In the genomic region with DNA sequence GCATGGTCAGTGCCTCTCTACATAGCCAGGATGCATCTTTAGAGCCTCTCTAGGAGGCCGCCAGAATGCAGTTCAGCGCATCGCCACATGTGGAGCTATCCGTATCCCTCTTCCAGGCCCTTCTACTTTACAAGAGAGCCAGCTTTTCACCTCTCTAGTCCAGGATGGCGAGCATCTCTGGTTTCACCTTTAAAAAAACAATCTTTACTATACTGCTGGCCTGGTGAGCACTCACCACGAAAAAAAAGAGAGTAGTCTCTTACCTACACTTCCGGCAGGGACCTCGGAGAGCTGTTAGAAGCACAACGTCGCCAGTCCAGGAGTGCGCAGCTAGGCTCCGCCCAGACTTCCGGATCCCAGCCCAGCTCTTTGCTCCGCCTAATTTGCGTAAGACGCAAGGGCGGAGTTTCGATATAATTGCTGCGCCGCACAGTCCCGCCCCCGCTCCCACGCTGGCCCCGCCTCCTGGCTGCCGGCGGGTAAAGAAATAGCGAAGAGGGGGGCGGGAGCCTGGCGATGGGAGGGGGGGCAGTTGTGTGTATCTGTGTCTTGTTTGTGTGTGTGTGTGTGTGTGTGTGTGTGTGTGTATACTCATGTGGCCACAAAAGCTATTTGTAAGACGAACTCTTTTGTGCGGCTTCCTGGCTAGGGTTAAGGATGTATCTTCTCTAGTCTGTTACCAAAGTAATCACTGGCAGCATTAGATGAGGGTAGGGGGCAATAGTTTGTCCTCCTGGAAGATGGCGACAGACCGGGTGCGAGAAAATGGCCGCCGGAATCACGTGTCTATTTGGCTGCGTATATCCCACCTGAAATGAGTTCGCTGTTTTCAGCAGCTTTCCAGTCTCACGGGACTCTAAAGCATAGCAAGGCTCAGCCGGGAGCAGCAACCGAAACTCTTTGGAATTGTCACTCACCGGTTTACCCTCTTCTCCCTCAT, we compare ENCODE assay signal across 8 mouse cellular contexts. TPM values are rescaled to one million over a fixed set of nuclear protein-coding genes. Genes with fewer than 3 reads are reported as not detected.
A peak's percentile ranks its signal among the peaks of the same experiment; 100 is the strongest.
DNase-seq lines count a peak whose midpoint lies in the region; ATAC-seq and TF ChIP-seq lines count a peak whose summit lies in the region.

A gene (minus strand): TSS at position 385 of the 940 bp plus-strand sequence.

- peaks cover 28% of the 10 kb centered on the region for H3K36me3 ChIP-seq in E14TG2a.4 (ENCODE audit: insufficient read depth, low read length)
- 0 out of 2 replicates have a peak, but pooled peaks cover 2% of the 10 kb centered on the region for H3K36me3 ChIP-seq in forebrain, embryonic 12.5 days (replicated peaks)
- 0 out of 2 replicates have a peak, but pooled peaks cover 6% of the 10 kb centered on the region for H3K36me3 ChIP-seq in heart, postnatal 0 days (replicated peaks; ENCODE audit: control insufficient read depth, insufficient read depth, low read length)
- H3K36me3 ChIP-seq in liver, embryonic 16.5 days (ENCODE audit: control insufficient read depth, insufficient read depth): no peaks in the 10 kb centered on the region; the same call in 1 of the 2 replicates
- peaks cover 9% of the 10 kb centered on the region; the same call in 1 of the 2 replicates for H3K36me3 ChIP-seq in neural tube, embryonic 13.5 days
- H3K36me3 ChIP-seq in testis, adult 2 months (ENCODE audit: control insufficient read depth, insufficient read depth, low read length): no peaks in the 10 kb centered on the region

- H3K9me3 ChIP-seq in E14TG2a.4 (ENCODE audit: low read length): no peaks in the 10 kb centered on the region
- H3K9me3 ChIP-seq in forebrain, embryonic 12.5 days: no peaks in the 10 kb centered on the region
- no peaks in the 10 kb centered on the region for H3K9me3 ChIP-seq in heart, postnatal 0 days (replicated peaks; ENCODE audit: control insufficient read depth, low read length)
- no peaks in the 10 kb centered on the region for H3K9me3 ChIP-seq in liver, embryonic 16.5 days (replicated peaks; ENCODE audit: control insufficient read depth, low read length)
- H3K9me3 ChIP-seq in neural tube, embryonic 13.5 days: no peaks in the 10 kb centered on the region

- peaks cover 20% of the 10 kb centered on the region for H3K4me1 ChIP-seq in E14TG2a.4 (replicated peaks; ENCODE audit: low read depth, low read length)
- H3K4me1 ChIP-seq in forebrain, embryonic 12.5 days: peaks cover 4% of the 10 kb centered on the region
- H3K4me1 ChIP-seq in heart, postnatal 0 days (ENCODE audit: control insufficient read depth, insufficient read depth): no peaks in the 10 kb centered on the region
- peaks cover 5% of the 10 kb centered on the region; the same call in 1 of the 2 replicates for H3K4me1 ChIP-seq in liver, embryonic 16.5 days (ENCODE audit: control insufficient read depth, low read depth, low read length)
- H3K4me1 ChIP-seq in neural tube, embryonic 13.5 days (replicated peaks): peaks cover 15% of the 10 kb centered on the region
- peaks cover 2% of the 10 kb centered on the region; the same call in 1 of the 2 replicates for H3K4me1 ChIP-seq in testis, adult 2 months (ENCODE audit: control insufficient read depth, insufficient read depth, low read length)

- peak; percentile 46; the same call in 1 of the 2 replicates for TF ChIP-seq POLR2A in testis, adult 2 months (IDR thresholded peaks at IDR 0.05; ENCODE audit: control insufficient read depth, low read depth, low read length)

- no peaks in the 10 kb centered on the region for H3K27me3 ChIP-seq in E14TG2a.4 (ENCODE audit: insufficient read depth, low read length)
- H3K27me3 ChIP-seq in forebrain, embryonic 12.5 days: no peaks in the 10 kb centered on the region
- H3K27me3 ChIP-seq in heart, postnatal 0 days (ENCODE audit: control insufficient read depth, insufficient read depth, low read length): no peaks in the 10 kb centered on the region
- no peaks in the 10 kb centered on the region for H3K27me3 ChIP-seq in liver, embryonic 16.5 days (ENCODE audit: control insufficient read depth, insufficient read depth, low read depth, low read length)
- H3K27me3 ChIP-seq in neural tube, embryonic 13.5 days: no peaks in the 10 kb centered on the region
- H3K27me3 ChIP-seq in testis, adult 2 months (ENCODE audit: control insufficient read depth, insufficient read depth, low read length): no peaks in the 10 kb centered on the region

- TF ChIP-seq CTCF in E14TG2a.4 (conservative IDR thresholded peaks at IDR 0.05; ENCODE audit: low read length): peak; percentile 64
- peak; percentile 49 for TF ChIP-seq CTCF in heart, postnatal 0 days (IDR thresholded peaks at IDR 0.05; ENCODE audit: low read depth)
- no peak; the same call in 1 of the 2 replicates for TF ChIP-seq CTCF in testis, adult 2 months (IDR thresholded peaks at IDR 0.05; ENCODE audit: control insufficient read depth, insufficient read depth, insufficient replicate concordance, low read depth, low read length)

- peak within 1 kb of the TSS; percentile 52 for H3K4me2 ChIP-seq in forebrain, embryonic 12.5 days
- H3K4me2 ChIP-seq in heart, postnatal 0 days (ENCODE audit: low read depth, low read length): peak within 1 kb of the TSS; percentile 64
- peak within 1 kb of the TSS; percentile 70 for H3K4me2 ChIP-seq in liver, embryonic 16.5 days (ENCODE audit: low read depth, low read length)
- H3K4me2 ChIP-seq in neural tube, embryonic 13.5 days: peak within 1 kb of the TSS; percentile 59

- H3K9ac ChIP-seq in forebrain, embryonic 12.5 days: peak within 1 kb of the TSS; percentile 54
- peak within 1 kb of the TSS; percentile 40; the same call in 1 of the 2 replicates for H3K9ac ChIP-seq in heart, postnatal 0 days (replicated peaks; ENCODE audit: low read depth, low read length)
- peak within 1 kb of the TSS; percentile 57 for H3K9ac ChIP-seq in liver, embryonic 16.5 days (ENCODE audit: low read depth, low read length)
- peak within 1 kb of the TSS; percentile 72 for H3K9ac ChIP-seq in neural tube, embryonic 13.5 days

- peak within 1 kb of the TSS; percentile 81 for H3K4me3 ChIP-seq in E14TG2a.4 (replicated peaks; ENCODE audit: low read length)
- peak within 1 kb of the TSS; percentile 41 for H3K4me3 ChIP-seq in forebrain, embryonic 12.5 days (replicated peaks)
- peak within 1 kb of the TSS; percentile 55 for H3K4me3 ChIP-seq in heart, postnatal 0 days (ENCODE audit: low read depth, low read length)
- H3K4me3 ChIP-seq in liver, embryonic 16.5 days (ENCODE audit: low read depth, low read length): peak within 1 kb of the TSS; percentile 68
- H3K4me3 ChIP-seq in neural tube, embryonic 13.5 days: peak within 1 kb of the TSS; percentile 49
- H3K4me3 ChIP-seq in testis, adult 2 months (ENCODE audit: control insufficient read depth, low read depth, low read length): peak within 1 kb of the TSS; percentile 80

- peak; percentile 98 for ATAC-seq in forebrain, embryonic 12.5 days (ENCODE audit: low FRiP score)
- peak; percentile 99 for ATAC-seq in heart, postnatal 0 days (ENCODE audit: insufficient read depth, low read depth)
- ATAC-seq in liver, embryonic 16.5 days (ENCODE audit: low read depth): peak; percentile 96
- peak; percentile 97 for ATAC-seq in neural tube, embryonic 13.5 days (ENCODE audit: low read depth)

- peak within 1 kb of the TSS; percentile 78 for H3K27ac ChIP-seq in forebrain, embryonic 12.5 days
- H3K27ac ChIP-seq in heart, postnatal 0 days (ENCODE audit: low read depth): peak within 1 kb of the TSS; percentile 78
- H3K27ac ChIP-seq in liver, embryonic 16.5 days (ENCODE audit: low read length): peak within 1 kb of the TSS; percentile 65
- H3K27ac ChIP-seq in neural tube, embryonic 13.5 days (replicated peaks): peak within 1 kb of the TSS; percentile 83
- H3K27ac ChIP-seq in testis, adult 2 months (ENCODE audit: control insufficient read depth, insufficient read depth, low read depth, low read length): peak within 1 kb of the TSS; percentile 78

- peak; percentile 81 for DNase-seq in c-Kit-positive CD71-positive TER-119-positive erythroid progenitor cells, embryonic 14.5 days (ENCODE audit: low spot score)
- peak; percentile 90 for DNase-seq in heart, postnatal 0 days (ENCODE audit: low spot score)
- DNase-seq in kidney, postnatal 4 days: peak; percentile 91 to 94

- 20% methylated on average over 38 of the region's 43 CpGs for WGBS in forebrain, embryonic 12.5 days
- 20% methylated on average over 43 of the region's 43 CpGs for WGBS in heart, postnatal 0 days
- WGBS in liver, embryonic 16.5 days (ENCODE audit: insufficient replicate concordance): 20% methylated on average over 43 of the region's 43 CpGs
- 24% methylated on average over 42 of the region's 43 CpGs for WGBS in neural tube, embryonic 13.5 days

- TF ChIP-seq EP300 in heart, postnatal 0 days (IDR thresholded peaks at IDR 0.05; ENCODE audit: low read depth): no peak

RNA-seq across cellular contexts. Expression of the gene that starts here (rescaled TPM):
- 51.5 and 56.8 TPM in 2 replicates for polyA plus RNA-seq in forebrain, embryonic 12.5 days (2016; fragmentation: Nextera tagmentation; extraction: Ambion mirVana)
- 27.0 and 33.4 TPM in 2 replicates for total RNA-seq in heart, postnatal 0 days (2014; rRNA removed; ENCODE audit: low replicate concordance)
- polyA plus RNA-seq in heart, postnatal 0 days (2015; fragmentation: Nextera tagmentation; extraction: Ambion mirVana): 15.2 and 15.4 TPM in 2 replicates
- polyA plus RNA-seq in liver, embryonic 16.5 days (2015; fragmentation: Nextera tagmentation; extraction: Ambion mirVana): 8.7 and 9.8 TPM in 2 replicates
- polyA plus RNA-seq in neural tube, embryonic 13.5 days (2015; fragmentation: Nextera tagmentation; extraction: Ambion mirVana): 70.7 and 74.4 TPM in 2 replicates
- 1.4 and 1.7 TPM in 2 replicates for polyA plus RNA-seq in testis, adult 2 months (2012; rRNA removed)

Comparison
In these comparisons a context has a peak if more than half of its experiments do, and no peak if none do; other contexts are left out.
1. Peak in every context shown above with its lines: DNase-seq, ATAC-seq, H3K4me3 ChIP-seq and H3K27ac ChIP-seq.